11 mouse cellular contexts compared by ENCODE assay signal in the genomic region with DNA sequence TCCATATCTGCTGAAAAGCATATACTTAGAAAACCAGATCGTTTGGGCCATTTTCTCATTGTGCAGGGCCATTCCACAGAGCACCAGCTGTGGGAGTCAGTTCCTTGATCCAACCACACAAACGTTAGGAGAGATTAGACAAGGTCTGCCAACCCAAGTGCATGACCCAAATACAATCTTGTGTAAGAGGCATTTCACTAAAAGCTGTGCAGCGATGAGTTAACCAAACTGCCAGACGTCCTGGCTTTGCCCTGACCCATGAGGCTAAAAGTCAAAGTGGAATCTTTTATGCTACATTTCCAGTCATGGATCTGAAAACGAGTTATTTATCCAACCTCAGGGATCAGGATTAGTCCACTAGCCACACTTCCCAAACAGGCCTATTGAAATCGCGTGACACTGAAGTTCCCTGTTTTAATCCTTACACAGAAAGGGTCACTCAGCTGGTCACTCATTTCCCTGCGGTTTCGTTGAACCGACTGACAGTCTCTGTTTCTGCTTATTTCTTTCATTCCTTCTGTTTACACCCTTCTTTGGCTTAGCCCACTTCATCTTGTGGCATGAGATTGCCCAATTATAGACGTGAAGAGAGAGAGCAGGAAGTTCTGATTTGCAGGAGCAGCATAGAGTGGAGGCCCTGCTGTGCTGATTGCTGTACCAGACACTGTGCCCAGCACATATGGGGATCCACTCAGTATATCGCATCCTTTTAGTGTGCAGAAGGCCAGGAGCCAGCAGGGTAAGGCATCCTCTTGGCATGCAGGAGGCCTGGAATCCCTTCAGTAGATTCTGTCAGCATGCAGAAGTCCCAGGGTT. TPM values are rescaled to one million over a fixed set of nuclear protein-coding genes. Genes with fewer than 3 reads are reported as not detected.
DNase-seq lines count a peak whose midpoint lies in the region; ATAC-seq lines count a peak whose summit lies in the region.
"Had no signal": no experiment of that assay in that cellular context is flagged by ENCODE, and none has a peak within 500 bp of the region (broad histone marks: within the 10 kb centered on the region; RNA-seq: fewer than 3 reads in every experiment).

No protein-coding gene starts in this region.

- H3K27ac ChIP-seq in neural tube, embryonic 15.5 days (replicated peaks), result 0 out of 2 replicates have a peak overlapping the region, but pooled peaks have one; percentile 15
- no peak overlapping the region for H3K27ac ChIP-seq in midbrain, embryonic 14.5 days (replicated peaks; ENCODE audit: low read depth, low read length)
- H3K27ac ChIP-seq: kidney, postnatal 0 days; liver, embryonic 13.5 days had no signal

- no peaks in the 10 kb centered on the region for H3K27me3 ChIP-seq in neural tube, embryonic 15.5 days (replicated peaks)
- no peaks in the 10 kb centered on the region for H3K27me3 ChIP-seq in midbrain, embryonic 14.5 days (ENCODE audit: control insufficient read depth, insufficient read depth, low read length)
- H3K27me3 ChIP-seq: liver, embryonic 13.5 days had no signal

- WGBS in neural tube, embryonic 15.5 days, result 79% methylated on average over 12 of the region's 12 CpGs
- 58% methylated on average over 12 of the region's 12 CpGs for WGBS in midbrain, embryonic 14.5 days

- no peak overlapping the region for H3K9ac ChIP-seq in neural tube, embryonic 15.5 days (replicated peaks)
- no peak overlapping the region for H3K9ac ChIP-seq in midbrain, embryonic 14.5 days (replicated peaks; ENCODE audit: low read length)
- H3K9ac ChIP-seq: liver, embryonic 13.5 days had no signal

- H3K4me1 ChIP-seq in neural tube, embryonic 15.5 days, result no peaks in the 10 kb centered on the region
- H3K4me1 ChIP-seq in midbrain, embryonic 14.5 days (ENCODE audit: control insufficient read depth, insufficient read depth, low read length), result no peaks in the 10 kb centered on the region

- peak; percentile 11 to 59 for DNase-seq in heart, adult 9 months (ENCODE audit: low spot score in 2 of 2)
- no peak for DNase-seq in heart, postnatal 36 days
- DNase-seq in neural tube, embryonic 10.5 days (ENCODE audit: extremely low spot score, low spot score), result no peak
- peak; percentile 33 to 58 for DNase-seq in cerebellum, postnatal 10 days
- peak; percentile 47 for DNase-seq in skeletal muscle tissue, adult 2 months (ENCODE audit: low read depth, low spot score)
- no peak for DNase-seq in kidney, postnatal 10 days
- DNase-seq in midbrain, embryonic 14.5 days, result no peak
- DNase-seq: adrenal gland, adult 8-10 months; liver, embryonic 13.5 days had no signal

- no peak for ATAC-seq in neural tube, embryonic 15.5 days (ENCODE audit: low FRiP score)
- no peak for ATAC-seq in midbrain, embryonic 14.5 days (ENCODE audit: low FRiP score, low TSS enrichment)

- H3K4me3 ChIP-seq in neural tube, embryonic 15.5 days (replicated peaks), result no peak overlapping the region
- H3K4me3 ChIP-seq in midbrain, embryonic 14.5 days (replicated peaks; ENCODE audit: low read depth, low read length), result no peak overlapping the region
- H3K4me3 ChIP-seq: liver, embryonic 13.5 days had no signal

- H3K4me2 ChIP-seq in neural tube, embryonic 15.5 days, result no peak overlapping the region
- H3K4me2 ChIP-seq in midbrain, embryonic 14.5 days (ENCODE audit: low read length), result no peak overlapping the region
- H3K4me2 ChIP-seq: liver, embryonic 13.5 days had no signal

- intact Hi-C loops in heart, postnatal 36 days (cut with DNase I), result no loop called here

- H3K36me3 ChIP-seq in neural tube, embryonic 15.5 days, result peaks cover 31% of the 10 kb centered on the region
- peaks cover 72% of the 10 kb centered on the region for H3K36me3 ChIP-seq in midbrain, embryonic 14.5 days (ENCODE audit: control insufficient read depth, insufficient read depth, low read length)

- H3K9me3 ChIP-seq in neural tube, embryonic 15.5 days (replicated peaks), result no peaks in the 10 kb centered on the region
- H3K9me3 ChIP-seq in midbrain, embryonic 14.5 days (ENCODE audit: control insufficient read depth, low read length), result no peaks in the 10 kb centered on the region
- H3K9me3 ChIP-seq: liver, embryonic 13.5 days had no signal

RNA-seq across cellular contexts. Expression of a gene that starts 49.6 kb away (rescaled TPM):
- 10 to 100 TPM; 20.0 to 23.2 TPM for total RNA-seq in heart, postnatal 36 days (2021)
- 56.8 and 63.3 TPM in 2 replicates for polyA plus RNA-seq in neural tube, embryonic 15.5 days (2015; fragmentation: Nextera tagmentation; extraction: Ambion mirVana)
- polyA plus RNA-seq in midbrain, embryonic 14.5 days (2014; fragmentation: Nextera tagmentation; extraction: Ambion mirVana), result 58.7 and 80.0 TPM in 2 replicates

Comparison
In these comparisons a context has a peak if more than half of its experiments do, and no peak if none do; other contexts are left out.
1. DNase-seq: peak in heart, adult 9 months (2 of 2), cerebellum, postnatal 10 days (2 of 2) and skeletal muscle tissue, adult 2 months (single experiment); none in heart, postnatal 36 days (0 of 2), neural tube, embryonic 10.5 days (single experiment), kidney, postnatal 10 days (single experiment) and midbrain, embryonic 14.5 days (single experiment).